Mouse (Mus musculus) layer of hippocampus, adult 18-20 months (tissue): ENCODE results near the gene Ints7. TPM values are rescaled to one million over a fixed set of nuclear protein-coding genes. Genes with fewer than 3 reads are reported as not detected.

Experiments
- total RNA-seq, 2 experiments: library from RNA; stranded (reverse); gene quantifications; 2 replicates each; pipeline ENCODE4 v1.2.3; 2021

Gene Ints7
- total RNA-seq, 2 experiments from 2014 or later = 20.7 to 23.2 TPM

Other genes starting within 250 kb of the Ints7 start
- gene Tmem206, start 249.7 kb upstream of the Ints7 start, total RNA-seq = 1 to 10 TPM; 8.4 to 8.6 TPM
- 10 to 100 TPM; 74.6 to 79.3 TPM for gene Ppp2r5a, start 172.4 kb upstream of the Ints7 start, total RNA-seq
- gene Dtl, start 92 bp upstream of the Ints7 start, total RNA-seq = under 1 TPM; 0.41 to 0.92 TPM
- 100 to 1,000 TPM; 124 to 133 TPM for gene Lpgat1, start 142.2 kb downstream of the Ints7 start, total RNA-seq
- gene Nek2, start 245.8 kb downstream of the Ints7 start, total RNA-seq = 1 to 10 TPM; 1.2 to 1.3 TPM